Mouse (Mus musculus) brain, adult 10 weeks (tissue): ENCODE data around the gene Cd300ld5. TPM values are rescaled to one million over a fixed set of nuclear protein-coding genes. Genes with fewer than 3 reads are reported as not detected.

Source experiments
- polyA plus RNA-seq: library from polyadenylated mRNA; stranded (reverse); fragments of 350-450 nt; fragmentation: Illumina TruSeq; extraction: RNeasy Lipid Tissue Mini Kit (QIAGEN cat#74804); gene quantifications from one replicate; pipeline ENCODE4 v1.2.3, GENCODE M21; 2015; ENCODE audit warnings: low read depth, low replicate concordance

Cd300ld5 gene
- polyA plus RNA-seq: 2.1 TPM

DNA sequence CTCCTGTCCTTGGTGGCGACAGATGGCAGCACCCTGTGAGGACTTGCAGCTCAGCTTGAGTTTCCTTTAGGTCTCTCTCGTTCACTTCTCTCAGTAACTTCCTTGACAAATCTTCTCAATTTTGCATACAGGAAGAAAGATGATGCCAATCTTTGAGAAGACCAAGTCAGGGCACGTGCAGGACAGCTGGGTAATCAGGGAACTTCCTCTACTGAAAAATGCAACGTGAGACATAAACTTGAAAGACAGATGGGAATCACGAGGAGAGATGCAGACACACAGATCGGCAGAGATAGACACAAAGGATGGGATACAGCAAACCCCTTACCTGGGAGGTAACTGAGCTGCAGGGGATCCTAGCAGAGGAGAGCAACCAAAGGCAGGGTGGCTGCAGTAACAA lies at the start of gene Cd300ld5:
Gene Cd300ld5, minus strand, starts transcription at position 101 of the 400 bp plus-strand sequence.

DNA sequence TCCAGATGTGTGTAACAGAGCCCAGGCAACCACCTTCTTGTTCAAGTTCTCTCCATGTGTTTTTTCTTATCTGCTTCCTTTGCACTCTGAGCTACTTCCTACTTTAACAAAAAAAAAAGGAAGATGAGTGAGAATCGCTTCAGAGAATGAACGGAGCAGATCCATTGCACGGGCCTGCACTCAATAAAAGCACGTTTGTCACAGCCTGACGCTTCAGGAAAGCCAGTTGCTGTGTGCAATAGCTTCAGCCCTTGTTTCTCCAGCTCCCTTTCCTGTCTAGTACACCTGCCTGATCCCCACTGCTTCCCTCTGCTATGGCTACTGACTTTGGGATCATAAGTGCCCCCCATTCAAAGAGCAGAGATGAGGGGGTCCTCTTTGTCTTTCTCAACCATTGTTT lies 24.5 kb upstream of the Cd300ld5 start, which contains the start of gene Cd300e:
Gene Cd300e, minus strand, starts transcription at position 101 of the 400 bp plus-strand sequence.

DNA sequence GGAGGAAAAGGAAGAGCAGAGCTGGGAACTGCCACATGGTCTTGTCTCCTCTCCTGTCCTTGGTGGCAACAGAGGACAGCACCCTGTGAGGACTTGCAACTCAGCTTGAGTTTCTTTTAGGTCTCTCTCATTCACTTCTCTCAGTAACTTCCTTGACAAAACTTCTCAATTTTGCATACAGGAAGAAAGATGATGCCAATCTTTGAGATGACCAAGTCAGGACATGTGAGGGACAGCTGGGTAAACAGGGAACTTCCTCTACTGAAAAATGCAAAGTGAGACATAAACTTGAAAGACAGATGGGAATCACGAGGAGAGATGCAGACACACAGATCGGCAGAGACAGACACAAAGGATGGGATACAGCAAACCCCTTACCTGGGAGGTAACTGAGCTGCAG lies 10.7 kb upstream of the Cd300ld5 start, which contains the start of gene Cd300ld3:
Gene Cd300ld3, minus strand, starts transcription at position 151 of the 400 bp plus-strand sequence.

DNA sequence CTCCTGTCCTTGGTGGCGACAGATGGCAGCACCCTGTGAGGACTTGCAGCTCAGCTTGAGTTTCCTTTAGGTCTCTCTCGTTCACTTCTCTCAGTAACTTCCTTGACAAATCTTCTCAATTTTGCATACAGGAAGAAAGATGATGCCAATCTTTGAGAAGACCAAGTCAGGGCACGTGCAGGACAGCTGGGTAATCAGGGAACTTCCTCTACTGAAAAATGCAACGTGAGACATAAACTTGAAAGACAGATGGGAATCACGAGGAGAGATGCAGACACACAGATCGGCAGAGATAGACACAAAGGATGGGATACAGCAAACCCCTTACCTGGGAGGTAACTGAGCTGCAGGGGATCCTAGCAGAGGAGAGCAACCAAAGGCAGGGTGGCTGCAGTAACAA lies 10.7 kb downstream of the Cd300ld5 start, which contains the start of gene Cd300ld4:
Gene Cd300ld4, minus strand, starts transcription at position 101 of the 400 bp plus-strand sequence.

DNA sequence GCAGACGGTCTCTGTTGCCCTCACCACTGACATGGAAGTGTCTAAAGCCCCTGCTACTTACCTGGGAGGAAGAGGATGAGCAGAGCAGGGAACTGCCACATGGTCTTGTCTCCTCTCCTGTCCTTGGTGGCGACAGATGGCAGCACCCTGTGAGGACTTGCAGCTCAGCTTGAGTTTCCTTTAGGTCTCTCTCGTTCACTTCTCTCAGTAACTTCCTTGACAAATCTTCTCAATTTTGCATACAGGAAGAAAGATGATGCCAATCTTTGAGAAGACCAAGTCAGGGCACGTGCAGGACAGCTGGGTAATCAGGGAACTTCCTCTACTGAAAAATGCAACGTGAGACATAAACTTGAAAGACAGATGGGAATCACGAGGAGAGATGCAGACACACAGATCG lies 21.5 kb downstream of the Cd300ld5 start, which contains the start of gene Cd300ld2:
Gene Cd300ld2, minus strand, starts transcription at position 101 of the 400 bp plus-strand sequence.

DNA sequence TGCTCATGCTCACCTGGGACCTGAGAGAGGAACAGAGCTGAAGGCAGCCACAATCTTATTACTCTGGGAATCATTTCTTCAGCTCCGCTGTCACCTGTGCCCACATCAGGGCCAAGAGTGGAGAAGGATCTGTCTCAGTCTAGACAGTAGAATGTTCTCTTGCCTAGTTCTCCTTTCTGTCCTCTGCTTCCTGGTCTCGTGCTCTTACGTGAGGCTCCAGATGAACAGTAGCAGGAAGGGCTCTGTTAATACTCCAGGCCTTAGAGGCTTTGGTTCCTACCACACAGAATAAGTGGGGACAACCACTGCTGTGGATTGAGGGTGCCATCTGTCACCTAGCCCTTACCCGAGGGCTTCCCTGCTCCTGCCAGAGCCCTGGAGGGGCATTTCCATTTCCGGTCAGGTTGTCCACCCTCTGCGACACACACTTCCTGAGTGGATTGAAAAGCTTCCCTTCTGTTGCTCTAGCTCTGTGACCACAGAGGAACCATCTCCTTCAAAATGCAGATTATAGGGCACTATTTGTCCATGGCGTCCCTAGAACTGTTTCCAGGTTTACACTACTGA lies 36.0 kb downstream of the Cd300ld5 start, which contains the start of gene Cd300c2:
Gene Cd300c2, minus strand, starts transcription at position 407 of the 567 bp plus-strand sequence.

DNA sequence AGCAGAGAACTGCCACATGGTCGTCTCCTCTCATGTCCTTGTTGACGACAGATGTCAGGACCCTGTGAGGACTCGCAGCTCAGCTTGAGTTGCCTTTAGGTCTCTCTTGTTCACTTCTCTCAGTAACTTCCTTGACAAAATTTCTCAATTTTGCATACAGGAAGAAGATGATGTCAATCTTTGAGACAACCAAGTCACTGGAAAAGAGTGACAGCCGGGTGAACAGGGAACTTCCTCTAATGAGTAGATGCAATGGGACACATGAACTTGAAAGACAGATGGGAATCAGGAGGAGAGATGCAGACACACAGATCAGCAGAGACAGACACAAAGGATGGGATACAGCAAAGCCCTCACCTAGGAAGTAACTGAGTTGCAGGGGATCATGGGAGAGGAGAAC lies 47.8 kb downstream of the Cd300ld5 start, which contains the start of gene Cd300ld:
Gene Cd300ld, minus strand, starts transcription at position 130 of the 400 bp plus-strand sequence.

Other genes with a start within 250 kb of the Cd300ld5 start
- 28.9 TPM for gene Btbd17, start 241.8 kb downstream of the Cd300ld5 start, polyA plus RNA-seq
- gene Gpr142, start 238.8 kb downstream of the Cd300ld5 start, polyA plus RNA-seq: not detected
- gene Gprc5c, start 186.6 kb downstream of the Cd300ld5 start, polyA plus RNA-seq: 3.0 TPM
- 1.5 TPM for gene Cd300a, start 147.7 kb downstream of the Cd300ld5 start, polyA plus RNA-seq
- gene Cd300lb, start 103.4 kb downstream of the Cd300ld5 start, polyA plus RNA-seq: not detected
- gene Cd300c, start 68.6 kb downstream of the Cd300ld5 start, polyA plus RNA-seq: not detected
- not detected for gene Cd300ld, start 47.8 kb downstream of the Cd300ld5 start, polyA plus RNA-seq
- 8.6 TPM for gene Cd300c2, start 35.9 kb downstream of the Cd300ld5 start, polyA plus RNA-seq
- gene Cd300ld2, start 21.6 kb downstream of the Cd300ld5 start, polyA plus RNA-seq: not detected
- gene Cd300ld4, start 10.8 kb downstream of the Cd300ld5 start, polyA plus RNA-seq: not detected
- 0.70 TPM for gene Cd300ld3, start 10.6 kb upstream of the Cd300ld5 start, polyA plus RNA-seq
- not detected for gene Cd300e, start 24.4 kb upstream of the Cd300ld5 start, polyA plus RNA-seq
- 14.0 TPM for gene Rab37, start 53.7 kb upstream of the Cd300ld5 start, polyA plus RNA-seq
- not detected for gene Cd300lf, start 96.2 kb upstream of the Cd300ld5 start, polyA plus RNA-seq
- 53.0 TPM for gene Slc9a3r1, start 125.6 kb upstream of the Cd300ld5 start, polyA plus RNA-seq
- gene Tmem104, start 149.7 kb upstream of the Cd300ld5 start, polyA plus RNA-seq: 8.2 TPM
- 35.8 TPM for gene Nat9, start 150.1 kb upstream of the Cd300ld5 start, polyA plus RNA-seq
- gene Grin2c, start 229.5 kb upstream of the Cd300ld5 start, polyA plus RNA-seq: 23.0 TPM
- 20.1 TPM for gene Fdxr, start 239.3 kb upstream of the Cd300ld5 start, polyA plus RNA-seq